Mouse (Mus musculus) urinary bladder, adult 18-20 months (tissue): Measurements from ENCODE around the gene Pex6.

ENCODE experiments used
- DNase-seq, 2 experiments: peaks; one replicate each; pipeline ENCODE4 v3.0.0; 2022; ENCODE audit warnings: low spot score in 2 of 2, mixed read lengths in 2 of 2

The Pex6 gene

DNA sequence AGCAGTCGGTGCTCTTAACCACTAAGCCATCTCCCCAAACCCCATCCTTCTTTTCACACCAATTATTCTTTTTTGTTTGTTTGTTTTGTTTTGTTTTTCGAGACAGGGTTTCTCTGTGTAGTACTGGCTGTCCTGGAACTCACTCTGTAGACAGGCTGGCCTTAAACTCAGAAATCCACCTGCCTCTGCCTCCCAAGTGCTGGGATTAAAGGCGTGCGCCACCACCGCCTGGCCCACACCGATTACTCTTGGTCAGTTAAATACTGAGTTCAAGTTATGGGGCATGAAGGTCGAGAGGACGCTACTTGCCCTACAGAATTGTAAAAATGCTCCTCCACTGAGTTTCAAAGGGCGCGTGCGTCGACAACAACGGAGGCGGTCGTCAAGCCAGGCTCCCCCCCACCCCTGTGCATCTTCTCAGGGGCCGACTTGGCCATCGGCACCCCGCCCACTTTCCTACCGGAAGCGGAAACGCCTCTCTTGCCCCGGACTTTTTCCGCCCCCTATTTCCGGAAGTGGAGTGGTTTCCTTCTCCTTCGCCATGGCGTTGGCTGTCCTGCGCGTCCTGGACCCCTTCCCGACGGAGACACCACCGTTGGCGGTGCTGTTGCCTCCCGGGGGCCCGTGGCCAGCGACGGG, at the start of gene Pex6:
Gene Pex6 (plus strand): TSS at position 505 of the 639 bp plus-strand sequence.
- DNase-seq = peak; percentile 83 to 89

GRCm38 (mm10) chr17:46661981-46662380, 49.3 kb upstream of the Pex6 start:
- no peak for DNase-seq

- DNase-seq = no peak
Measured at GRCm38 (mm10) chr17:46662730-46663129, 48.5 kb upstream of the Pex6 start.

DNA sequence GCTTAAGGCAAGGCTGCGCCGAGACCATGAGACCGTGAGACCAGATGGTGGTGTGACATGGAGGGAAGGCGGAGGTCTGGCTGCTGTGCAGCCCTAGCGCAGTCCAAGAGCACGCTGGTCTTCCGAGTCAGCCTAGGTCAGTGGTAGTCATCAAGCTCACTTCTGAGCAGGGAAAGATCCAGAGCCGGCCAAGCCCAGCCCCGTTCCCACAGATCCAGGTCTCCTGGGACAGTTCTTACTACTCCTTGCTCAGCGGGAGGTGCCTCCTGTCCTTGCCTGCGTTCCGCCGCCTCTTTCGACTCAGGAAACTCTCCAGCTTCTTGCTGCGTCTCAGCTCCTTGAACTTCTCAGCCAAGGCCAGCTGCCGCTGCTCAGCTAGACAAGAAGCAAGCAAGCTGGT, 43.6 kb upstream of the Pex6 start:
- no peak for DNase-seq

DNA sequence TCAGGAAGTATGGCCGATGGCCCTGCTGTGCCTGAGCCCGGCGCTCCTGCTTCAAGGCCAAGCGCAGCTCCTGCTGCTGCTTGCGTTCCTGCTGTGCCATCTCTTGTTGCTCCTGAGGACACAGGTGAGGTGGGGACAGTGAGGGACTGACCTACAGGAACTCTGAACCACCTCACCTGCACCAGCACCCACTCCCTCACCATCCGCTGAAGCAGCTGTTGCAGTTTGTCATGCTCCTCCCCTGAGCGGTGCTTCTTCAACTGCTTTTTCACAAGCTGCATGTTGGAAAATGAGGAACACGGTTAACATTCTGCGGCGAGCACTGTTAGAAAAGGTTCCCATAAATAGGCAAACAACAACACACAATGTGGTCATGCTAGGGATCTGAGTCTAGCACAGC, 41.4 kb upstream of the Pex6 start:
- DNase-seq = no peak

DNA sequence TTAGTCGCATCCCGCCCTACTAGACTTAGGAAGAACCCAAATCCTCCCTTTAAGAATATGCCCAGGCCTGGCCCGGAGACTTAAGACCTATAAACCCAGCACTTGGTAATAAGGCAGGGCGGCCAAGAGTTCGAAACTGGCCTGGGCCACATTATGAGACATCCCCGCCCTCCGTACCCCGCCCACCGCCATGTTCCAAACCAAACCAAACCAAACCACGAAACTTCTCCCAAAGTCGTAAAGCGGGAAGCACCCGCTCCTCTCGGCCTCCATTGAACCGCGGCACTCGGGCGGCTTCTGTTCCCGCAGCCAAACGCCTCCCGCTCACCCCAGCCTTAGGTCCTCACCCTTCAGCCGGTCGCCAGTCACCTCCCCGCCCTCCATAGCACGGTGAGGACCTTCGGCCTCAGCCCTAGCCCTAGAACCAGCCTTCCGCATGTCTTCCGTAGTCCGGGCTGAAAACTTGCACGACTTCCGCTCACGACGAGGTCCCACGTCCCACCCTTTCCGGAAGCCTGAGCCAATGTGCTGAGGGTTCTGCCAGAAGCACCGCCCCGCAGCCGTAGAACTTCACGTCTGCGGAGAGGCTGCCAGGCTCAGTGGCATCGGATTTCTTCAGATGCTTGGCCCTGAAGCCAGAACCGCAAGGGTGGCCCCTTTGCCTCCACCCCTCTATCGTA, 37.3 kb upstream of the Pex6 start, which contains the start of gene Rrp36:
Gene Rrp36 (minus strand): TSS at position 503 of the 680 bp plus-strand sequence.
- DNase-seq = peak; percentile 76 to 89

DNA sequence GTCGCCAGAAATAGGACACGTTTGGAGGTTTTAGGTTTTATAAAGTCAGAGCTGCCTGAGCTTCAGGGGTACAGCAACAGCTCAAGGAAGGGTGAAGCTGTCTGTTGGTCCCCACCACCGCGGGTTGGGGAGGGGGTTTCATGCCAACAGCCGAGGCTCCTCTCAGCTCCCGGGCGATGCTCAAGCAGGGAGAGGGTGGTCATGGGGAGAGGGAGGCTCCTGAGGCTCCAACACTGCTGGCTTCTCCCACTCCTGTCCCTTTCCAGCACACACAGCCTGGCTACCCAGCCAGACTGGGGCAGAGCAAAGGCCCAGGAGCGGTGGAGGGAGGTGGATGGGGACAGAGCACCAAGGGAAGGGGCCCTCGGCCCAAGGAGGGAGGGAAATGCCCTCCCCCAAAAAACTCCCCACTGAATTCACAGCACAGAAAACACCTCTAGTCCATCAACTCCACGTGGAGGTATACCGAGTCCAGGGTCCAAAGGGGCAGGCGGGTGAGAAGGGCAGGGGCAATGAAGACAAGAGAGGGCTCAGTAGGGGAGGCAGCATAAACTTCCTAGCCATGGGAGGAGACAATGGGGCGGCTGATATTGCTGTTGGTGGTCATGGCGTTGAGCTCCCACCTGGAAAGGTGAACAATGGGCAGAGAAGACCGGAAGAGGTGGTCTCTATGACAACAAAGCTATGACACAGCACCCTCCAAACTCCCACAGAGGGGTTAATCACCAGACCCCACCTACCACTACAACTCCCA, 36.6 kb upstream of the Pex6 start:
- no peak for DNase-seq

- DNase-seq = no peak
Measured at GRCm38 (mm10) chr17:46678416-46678815, 32.8 kb upstream of the Pex6 start, which contains the start of gene Mea1. Mea1 (plus strand) TSS chr17:46678793.

GRCm38 (mm10) chr17:46678911-46679310, 32.4 kb upstream of the Pex6 start:
- DNase-seq = no peak

GRCm38 (mm10) chr17:46679843-46680759, 31.2 kb upstream of the Pex6 start:
- no peak for DNase-seq

GRCm38 (mm10) chr17:46680760-46681373, 30.4 kb upstream of the Pex6 start, which contains the start of gene Klhdc3:
Klhdc3 (minus strand) TSS chr17:46680914.
- peak; percentile 88 to 96 for DNase-seq

GRCm38 (mm10) chr17:46681466-46682118, 29.7 kb upstream of the Pex6 start:
- DNase-seq = no peak

DNA sequence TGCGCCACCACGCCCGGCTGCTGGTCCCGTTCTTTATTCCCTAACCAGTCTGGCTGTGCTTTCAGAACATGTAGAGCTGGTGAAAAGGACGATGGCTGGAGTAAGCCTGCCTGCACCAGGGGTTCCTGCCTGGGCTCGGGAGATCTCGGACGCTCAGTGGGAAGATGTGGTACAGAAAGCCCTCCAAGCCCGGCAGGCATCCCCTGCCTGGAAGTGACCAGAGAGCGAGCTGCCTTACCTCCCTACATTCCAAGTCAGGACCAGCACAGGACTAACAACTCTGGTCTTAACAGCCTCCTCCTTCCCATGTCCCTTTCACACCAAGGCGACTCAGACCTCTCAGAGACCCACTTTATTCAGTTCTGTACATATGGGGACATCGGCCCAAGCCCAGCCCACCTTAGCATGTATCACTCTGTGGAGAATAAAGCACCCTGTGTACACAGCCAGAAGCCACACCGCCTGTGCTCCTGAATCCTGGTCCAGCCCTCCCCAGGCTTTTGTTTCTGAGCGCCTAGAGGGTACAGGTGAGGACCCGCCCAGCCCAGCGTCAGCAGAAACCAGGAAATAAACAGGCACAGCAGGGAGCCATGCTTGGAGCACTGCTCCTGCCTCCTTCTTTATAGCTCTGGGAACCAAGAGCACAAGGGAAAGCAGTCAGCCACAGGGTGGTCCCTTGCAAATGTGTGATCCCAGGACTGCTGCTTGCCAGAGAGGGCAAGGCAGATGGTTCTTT, 28.4 kb upstream of the Pex6 start:
- DNase-seq = no peak

- no peak for DNase-seq
Measured at GRCm38 (mm10) chr17:46685913-46686312, 25.4 kb upstream of the Pex6 start.

- DNase-seq = no peak
Measured at GRCm38 (mm10) chr17:46690665-46691064, 20.6 kb upstream of the Pex6 start.

GRCm38 (mm10) chr17:46691390-46691789, 19.9 kb upstream of the Pex6 start:
- no peak for DNase-seq

GRCm38 (mm10) chr17:46694517-46695063, 16.7 kb upstream of the Pex6 start:
- no peak for DNase-seq

DNA sequence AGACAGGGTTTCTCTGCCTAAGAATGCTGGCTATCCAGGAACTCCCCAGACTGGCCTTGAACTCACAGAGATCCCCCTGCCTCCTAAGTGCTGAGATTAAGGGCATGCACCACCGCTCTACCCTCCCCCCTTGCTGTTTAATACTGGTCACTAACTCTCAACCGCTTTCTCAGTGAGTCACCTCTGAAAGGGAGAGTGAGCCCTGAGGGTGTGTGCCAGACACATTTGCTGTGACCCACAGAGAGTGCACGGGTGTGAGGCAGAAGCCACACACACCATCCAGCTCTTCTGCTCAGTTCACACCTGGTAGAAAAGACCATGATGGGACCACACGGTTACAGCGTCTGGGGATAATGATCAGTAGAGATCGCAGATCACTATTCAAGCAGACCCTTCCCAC, 12.7 kb upstream of the Pex6 start:
- DNase-seq = no peak

DNA sequence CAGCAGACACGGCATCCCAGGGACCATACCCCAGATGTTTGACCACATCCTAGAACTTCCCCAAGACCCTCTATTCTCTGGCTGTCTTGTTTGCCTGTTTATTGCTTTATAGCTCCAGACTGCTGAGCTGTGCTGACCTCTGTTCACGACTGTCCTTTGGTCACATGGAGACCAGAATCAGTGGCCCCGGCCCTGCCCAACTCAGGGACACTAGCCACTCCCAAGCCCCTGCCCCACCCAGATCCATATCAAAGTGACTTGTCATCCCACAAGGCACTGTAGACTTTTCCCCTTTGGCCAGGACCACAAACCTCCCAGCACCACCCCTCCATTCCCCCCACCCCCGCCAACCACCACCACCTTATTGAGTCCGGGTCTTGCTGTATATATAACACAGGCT, 12.0 kb upstream of the Pex6 start:
- DNase-seq = no peak
